Mouse (Mus musculus) cerebellum, postnatal 14 days (tissue): ENCODE measurements around the gene Cyb5rl.
"Not testable (repeated sequence)": the region's sequence is repeated elsewhere in the genome, so short reads cannot be mapped to it uniquely, and the experiment has no call there.

Source experiments
- DNase-seq, 2 experiments: peaks; one replicate each; pipeline ENCODE4 v3.0.0; 2021; ENCODE audit warnings: mixed read lengths in 2 of 2

The Cyb5rl gene

GRCm38 (mm10) chr4:107063214-107063613, 3.6 kb upstream of the Cyb5rl start:
- no peak for DNase-seq

GRCm38 (mm10) chr4:107064394-107065098, 2.2 kb upstream of the Cyb5rl start:
- DNase-seq: no peak

- peak in 1 of 2 experiments; percentile 58 for DNase-seq
Observed at GRCm38 (mm10) chr4:107067151-107067840, 508 bp downstream of the Cyb5rl start.

DNA sequence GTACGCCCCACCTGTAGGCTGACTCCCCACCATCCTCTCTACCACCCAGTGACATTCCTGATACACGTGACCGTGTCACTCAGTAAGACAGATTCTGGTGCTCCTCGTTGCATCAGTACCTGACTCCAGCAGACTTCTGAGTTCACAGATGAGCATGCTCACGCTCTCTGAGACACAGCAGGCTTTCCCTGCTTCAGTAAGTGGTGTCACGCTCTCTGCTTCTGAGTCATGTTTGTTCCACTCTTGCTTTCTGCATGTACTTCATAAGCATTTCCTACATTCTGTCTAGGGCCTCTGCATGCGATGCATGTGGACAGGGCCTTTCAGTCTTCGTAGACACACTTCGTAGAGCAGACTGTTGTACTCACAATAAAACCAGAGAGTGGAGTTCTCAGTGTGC, 5.6 kb downstream of the Cyb5rl start:
- DNase-seq: no peak

GRCm38 (mm10) chr4:107075456-107075855, 8.7 kb downstream of the Cyb5rl start:
- DNase-seq: no peak

DNA sequence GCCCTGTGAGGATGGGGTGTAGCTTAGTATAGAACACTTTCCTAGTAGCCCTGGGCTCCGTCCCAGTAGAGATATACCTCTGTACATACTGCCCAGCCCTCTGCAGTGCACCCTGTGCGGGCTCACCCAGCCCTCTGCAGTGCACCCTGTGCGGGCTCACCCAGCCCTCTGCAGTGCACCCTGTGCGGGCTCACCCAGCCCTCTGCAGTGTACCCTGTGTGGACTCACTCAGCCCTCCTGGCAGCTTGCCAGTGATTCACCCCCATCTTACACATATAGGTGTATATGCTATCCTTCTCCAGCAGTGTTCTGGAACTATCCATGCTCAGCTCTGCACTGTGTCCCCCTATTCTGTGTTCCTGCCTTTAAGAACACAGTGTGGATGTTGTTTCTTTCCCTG, 12.1 kb downstream of the Cyb5rl start:
- no peak for DNase-seq

DNA sequence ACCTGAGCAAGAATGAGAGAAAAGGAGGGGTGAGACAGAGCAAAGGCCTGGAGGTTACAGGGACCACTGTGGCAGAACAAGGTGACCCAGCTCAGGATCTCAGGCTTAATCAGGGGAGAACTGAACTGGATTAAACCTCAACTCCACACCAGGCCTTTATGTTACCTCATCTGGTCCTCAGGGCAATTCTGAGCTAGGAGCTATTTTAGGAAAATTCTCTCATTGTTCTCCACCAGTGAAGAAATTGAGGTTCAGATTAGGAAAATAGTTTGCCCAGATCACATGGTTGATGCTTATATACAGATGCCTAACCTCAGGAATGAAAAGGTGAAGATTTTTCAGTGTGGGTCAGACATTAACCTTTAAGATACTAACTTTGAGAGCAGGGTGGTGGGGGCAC, 12.9 kb downstream of the Cyb5rl start:
- no peak for DNase-seq

- DNase-seq: no peak
Observed at GRCm38 (mm10) chr4:107082185-107082584, 15.4 kb downstream of the Cyb5rl start.

- no peak for DNase-seq
Observed at GRCm38 (mm10) chr4:107083126-107083525, 16.3 kb downstream of the Cyb5rl start.

DNA sequence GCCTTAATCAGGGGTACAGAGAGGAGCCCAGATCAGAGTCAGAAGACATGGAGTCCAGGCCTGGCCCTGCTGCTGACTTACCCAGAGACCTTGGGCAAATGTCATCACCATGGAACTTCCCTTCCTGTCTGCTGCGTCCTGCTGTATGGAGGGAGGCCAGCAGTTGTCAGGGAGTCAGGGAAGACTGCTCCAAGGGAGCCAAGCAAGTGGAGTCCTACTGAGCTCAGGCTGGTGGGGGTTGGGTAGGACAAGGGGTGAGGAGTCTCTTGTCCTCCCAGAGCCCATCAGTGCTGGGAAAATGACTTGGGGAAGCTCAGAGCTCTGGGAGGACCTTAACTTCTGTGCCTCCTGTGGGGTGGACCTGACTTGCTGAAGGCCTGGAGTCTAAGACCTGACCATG, 17.6 kb downstream of the Cyb5rl start:
- no peak for DNase-seq

GRCm38 (mm10) chr4:107084858-107085257, 18.1 kb downstream of the Cyb5rl start:
- DNase-seq: peak; percentile 49 to 54

GRCm38 (mm10) chr4:107091696-107092095, 24.9 kb downstream of the Cyb5rl start:
- no peak for DNase-seq

- DNase-seq: no peak
Observed at GRCm38 (mm10) chr4:107094484-107095187, 27.8 kb downstream of the Cyb5rl start.

DNA sequence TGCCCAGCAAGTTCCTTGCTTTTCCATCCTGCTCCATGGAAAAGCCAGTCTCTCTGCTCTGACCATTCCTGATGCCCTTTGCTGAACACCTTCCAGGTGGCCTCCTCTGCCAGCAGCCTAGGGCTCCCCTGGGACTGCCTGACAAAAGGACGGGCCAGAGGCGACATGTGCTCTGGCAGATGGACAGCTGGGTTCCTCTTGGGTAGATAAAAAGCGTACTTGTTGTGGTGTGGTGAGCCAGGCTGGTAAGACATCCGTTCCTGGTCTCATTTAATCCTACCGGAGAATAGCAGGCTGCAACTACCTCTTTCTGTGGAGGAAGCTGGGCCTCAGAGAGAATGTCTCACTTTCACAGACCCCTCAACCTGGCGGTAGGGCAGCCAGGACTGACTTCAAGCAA, 29.3 kb downstream of the Cyb5rl start:
- DNase-seq: peak; percentile 72 to 79

DNA sequence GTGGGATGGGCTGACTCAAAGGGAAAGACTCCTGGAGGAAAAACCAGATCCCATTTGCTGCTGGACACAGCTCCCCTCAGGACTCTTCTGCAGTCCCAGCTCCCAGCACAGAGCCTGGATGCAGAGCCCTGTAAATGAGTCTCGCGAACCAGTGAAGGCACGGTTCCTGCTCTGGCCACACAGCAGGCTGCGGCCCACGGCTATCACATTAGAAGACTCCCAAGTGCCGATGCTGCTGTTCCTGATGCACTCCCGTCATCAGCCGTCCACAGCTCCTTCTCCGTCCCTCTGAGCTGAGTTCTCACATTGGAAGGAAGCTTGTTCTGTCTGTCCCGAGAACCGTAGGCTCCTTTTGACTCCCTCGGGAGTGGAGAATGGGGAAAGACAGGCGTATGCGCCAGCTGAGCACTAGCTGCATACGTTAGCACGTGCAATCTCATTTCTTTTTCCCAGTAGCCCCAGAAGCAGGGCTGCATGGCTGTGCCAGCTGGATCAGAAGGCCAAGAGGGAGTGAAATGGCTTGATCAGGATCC, 30.1 kb downstream of the Cyb5rl start, which contains the start of gene Cdcp2:
Cdcp2 (plus strand) TSS at position 51 of the 533 bp plus-strand sequence.
- DNase-seq: no peak

DNA sequence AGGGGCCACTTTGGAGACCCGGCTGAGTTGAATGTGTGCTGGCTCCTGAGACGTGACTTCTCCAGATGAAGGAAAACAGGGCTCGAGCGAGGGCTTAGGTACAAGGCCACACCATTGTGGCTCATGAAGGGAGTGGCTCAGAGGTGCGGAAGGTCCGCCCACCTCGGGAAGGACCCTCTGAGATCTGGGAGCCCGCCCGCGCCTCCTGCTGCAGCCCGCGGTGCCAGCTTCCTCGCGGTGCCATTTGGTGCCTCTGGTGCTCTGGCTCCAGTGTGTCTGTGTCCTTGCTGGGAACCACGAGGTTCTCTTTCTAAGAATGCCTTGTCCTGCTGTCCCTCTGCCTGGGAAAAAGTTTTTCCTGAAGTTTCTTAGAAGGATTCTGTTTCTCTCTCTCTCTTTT, 31.1 kb downstream of the Cyb5rl start:
- DNase-seq: peak; percentile 41 to 50

DNA sequence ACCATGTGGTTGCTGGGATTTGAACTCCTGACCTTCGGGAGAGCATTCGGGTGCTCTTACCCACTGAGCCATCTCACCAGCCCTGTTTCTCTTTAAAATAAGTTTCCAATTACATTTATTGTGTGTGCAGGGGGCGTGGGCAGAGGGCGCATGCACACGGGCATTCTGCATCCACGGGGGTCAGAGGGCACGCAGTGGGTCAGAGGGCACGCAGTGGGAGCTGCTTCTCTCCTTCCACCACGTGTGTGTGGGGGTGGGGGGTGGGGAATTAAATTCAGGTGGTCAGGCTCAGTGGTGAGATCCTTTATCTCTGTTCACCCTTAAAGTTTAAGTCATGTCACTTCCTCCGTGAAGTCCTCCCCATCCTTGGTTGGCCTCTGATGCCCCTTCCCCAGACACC, 31.6 kb downstream of the Cyb5rl start:
- DNase-seq: no peak

DNA sequence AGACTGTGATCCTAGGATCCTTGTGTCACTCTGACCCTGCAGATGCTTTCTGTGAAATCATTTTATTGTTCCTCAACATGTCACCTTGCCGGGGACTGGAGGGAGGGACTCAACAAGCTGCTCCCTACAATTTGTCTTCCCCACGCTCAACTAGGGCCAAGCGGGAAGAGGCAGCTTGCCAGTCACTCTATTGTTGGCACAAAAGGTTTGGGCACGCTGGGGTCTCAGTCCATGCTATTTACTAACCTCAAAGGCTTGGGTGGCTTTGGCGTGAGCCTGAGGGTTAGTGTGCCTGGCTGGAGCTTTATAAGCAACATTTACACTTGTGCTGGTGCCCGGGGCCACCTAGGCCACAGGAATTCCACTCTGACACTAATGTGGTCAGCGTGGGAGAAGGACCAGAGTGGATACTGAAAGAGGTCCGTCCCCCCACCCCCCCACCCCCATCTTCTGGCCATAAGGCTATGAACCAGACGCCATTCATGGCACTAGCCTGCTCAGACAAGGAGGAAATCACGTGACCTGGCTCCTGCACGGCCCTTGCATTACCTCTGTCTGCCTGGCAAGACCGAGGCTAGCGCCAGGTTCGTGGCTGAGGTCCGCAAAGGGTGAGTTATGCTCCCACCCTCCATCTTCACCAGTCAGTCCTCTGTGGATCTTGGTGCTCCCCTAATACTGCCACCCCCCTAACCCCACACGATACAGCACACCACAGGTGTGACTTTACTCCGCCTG, 32.2 kb downstream of the Cyb5rl start:
- peak; percentile 30 to 50 for DNase-seq

- no peak for DNase-seq
Observed at GRCm38 (mm10) chr4:107102220-107102619, 35.4 kb downstream of the Cyb5rl start.

GRCm38 (mm10) chr4:107106777-107107176, 40.0 kb downstream of the Cyb5rl start:
- DNase-seq: no peak

GRCm38 (mm10) chr4:107108291-107108731, 41.5 kb downstream of the Cyb5rl start:
- peak in 1 of 2 experiments; percentile 37 for DNase-seq

- not testable (repeated sequence) for DNase-seq
Observed at GRCm38 (mm10) chr4:107109181-107109580, 42.4 kb downstream of the Cyb5rl start.

DNA sequence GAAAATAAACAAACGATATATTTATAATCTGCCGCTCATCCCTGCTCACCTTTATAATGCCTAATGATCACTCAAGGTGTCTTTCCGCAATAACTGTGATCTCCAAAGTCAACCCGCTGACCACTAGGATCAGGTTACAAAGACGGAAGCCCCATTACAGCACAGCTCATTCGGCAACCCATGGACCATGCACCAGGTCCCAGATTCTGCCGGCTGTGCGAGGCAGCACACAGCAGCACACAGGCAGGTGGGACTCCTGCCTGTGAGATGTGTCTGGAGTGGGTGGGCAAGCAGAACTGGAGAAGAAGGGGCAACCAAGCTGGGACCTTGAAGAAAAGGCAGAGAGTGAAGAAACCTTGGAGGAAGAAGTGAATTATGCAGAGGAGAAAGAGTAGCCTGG, 47.5 kb downstream of the Cyb5rl start:
- no peak for DNase-seq
